Mouse (Mus musculus) thymus, adult 2 months (tissue): ENCODE results near the gene Olfr1396.

Source experiments
- CTCF ChIP-seq: fragments of 200-500 bp; IDR thresholded peaks from 2 replicates; pipeline ENCODE4 v1.5.1; 2012; ENCODE audit warnings: mild to moderate bottlenecking, control low read depth, low read length, moderate library complexity, borderline replicate concordance; ENCODE audit not compliant: control insufficient read depth, poor library complexity, insufficient read depth; ENCODE audit errors: extremely low read depth
- POLR2A ChIP-seq: fragments of 200-500 bp; IDR thresholded peaks from 2 replicates; pipeline ENCODE4 v1.6.1; 2012; ENCODE audit warnings: mild to moderate bottlenecking, low read length, control low read depth, moderate library complexity; ENCODE audit not compliant: control insufficient read depth, poor library complexity, insufficient read depth; ENCODE audit errors: extremely low read depth

DNA sequence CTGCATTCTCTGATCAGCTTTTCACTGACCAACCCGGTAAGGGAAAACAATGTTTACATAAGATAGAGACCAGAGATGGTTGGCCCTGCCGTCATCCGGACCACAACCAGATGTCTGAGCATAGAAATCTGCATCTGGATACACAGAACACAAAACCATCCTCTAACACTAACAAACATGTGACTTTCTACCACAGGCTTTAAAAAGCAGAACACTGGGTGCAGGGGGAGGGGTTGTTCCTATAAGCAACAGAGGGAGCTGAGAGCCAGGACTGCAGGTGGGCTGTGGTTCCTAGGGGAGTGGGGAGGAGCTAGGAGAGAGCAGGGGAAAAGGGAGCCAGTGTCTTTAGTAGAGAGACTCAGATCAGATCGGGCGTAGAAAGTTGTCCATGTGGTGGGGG lies 13.2 kb downstream of the Olfr1396 start:
- no peak for TF ChIP-seq POLR2A
- no peak for TF ChIP-seq CTCF
